Mouse (Mus musculus): ENCODE data around the gene Tamm41.

Gene Tamm41

GRCm38 (mm10) chr6:114974331-114974730 is 63.3 kb downstream of the Tamm41 start:
- no peak for DNase-seq (ENCODE audit: low read depth, low spot score)

- no peak for DNase-seq (ENCODE audit: low read depth, low spot score)
These were observed 64.7 kb downstream of the Tamm41 start for GRCm38 (mm10) chr6:114972988-114973387.

- DNase-seq (ENCODE audit: low read depth, low spot score): no peak
These were observed 66.8 kb downstream of the Tamm41 start for GRCm38 (mm10) chr6:114970895-114971294.

GRCm38 (mm10) chr6:114970386-114970785 is 67.3 kb downstream of the Tamm41 start:
- no peak for DNase-seq (ENCODE audit: low read depth, low spot score)

GRCm38 (mm10) chr6:114969213-114970120 is 68.2 kb downstream of the Tamm41 start, which contains the start of gene Vgll4:
Gene Vgll4 (minus strand): TSS chr6:114969994.
- no peak for DNase-seq (ENCODE audit: low read depth, low spot score)

- DNase-seq (ENCODE audit: low read depth, low spot score): peak; percentile 39
These were observed 69.1 kb downstream of the Tamm41 start for GRCm38 (mm10) chr6:114968361-114969212.

GRCm38 (mm10) chr6:114967623-114968022 is 70.1 kb downstream of the Tamm41 start:
- no peak for DNase-seq (ENCODE audit: low read depth, low spot score)

- DNase-seq (ENCODE audit: low read depth, low spot score): no peak
These were observed 71.1 kb downstream of the Tamm41 start for GRCm38 (mm10) chr6:114966396-114967154.

- no peak for DNase-seq (ENCODE audit: low read depth, low spot score)
These were observed 71.9 kb downstream of the Tamm41 start for GRCm38 (mm10) chr6:114965802-114966201.

GRCm38 (mm10) chr6:114965396-114965795 is 72.3 kb downstream of the Tamm41 start:
- no peak for DNase-seq (ENCODE audit: low read depth, low spot score)

GRCm38 (mm10) chr6:114964235-114964634 is 73.4 kb downstream of the Tamm41 start:
- no peak for DNase-seq (ENCODE audit: low read depth, low spot score)

GRCm38 (mm10) chr6:114963636-114964035 is 74.0 kb downstream of the Tamm41 start:
- DNase-seq (ENCODE audit: low read depth, low spot score): no peak

- DNase-seq (ENCODE audit: low read depth, low spot score): no peak
These were observed 76.2 kb downstream of the Tamm41 start for GRCm38 (mm10) chr6:114961276-114962068.

- no peak for DNase-seq (ENCODE audit: low read depth, low spot score)
These were observed 78.7 kb downstream of the Tamm41 start for GRCm38 (mm10) chr6:114959012-114959398.

- DNase-seq (ENCODE audit: low read depth, low spot score): no peak
These were observed 79.2 kb downstream of the Tamm41 start for GRCm38 (mm10) chr6:114958249-114959011.

- DNase-seq (ENCODE audit: low read depth, low spot score): no peak
These were observed 79.9 kb downstream of the Tamm41 start for GRCm38 (mm10) chr6:114957756-114958155.

- no peak for DNase-seq (ENCODE audit: low read depth, low spot score)
These were observed 83.2 kb downstream of the Tamm41 start for GRCm38 (mm10) chr6:114954496-114954895.
